ENCODE assay signal across 15 mouse cellular contexts in the genomic region with DNA sequence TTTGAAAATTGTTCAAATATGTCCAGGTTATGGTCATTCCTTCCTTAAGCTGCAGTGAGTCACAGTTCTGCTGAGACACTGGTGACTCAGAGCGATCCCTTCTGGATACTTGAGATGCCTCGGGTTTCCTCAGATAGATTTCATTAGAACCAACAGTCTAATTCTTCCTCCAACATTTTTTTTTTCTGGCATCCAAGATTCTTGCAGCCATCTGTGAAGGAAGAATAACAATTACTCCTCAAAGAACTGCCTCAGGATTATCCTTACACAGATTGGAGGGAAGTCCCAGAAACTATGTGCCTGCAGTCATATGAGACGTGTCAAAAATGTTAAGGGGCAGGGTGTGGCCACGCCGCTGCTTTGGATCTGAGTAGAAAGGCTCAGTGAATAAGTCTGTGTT.
DNase-seq lines count a peak whose midpoint lies in the region; ATAC-seq and TF ChIP-seq lines count a peak whose summit lies in the region.
"Had no signal": no experiment of that assay in that cellular context is flagged by ENCODE, and none has a peak within 500 bp of the region (broad histone marks: within the 10 kb centered on the region; RNA-seq: fewer than 3 reads in every experiment).

No protein-coding gene starts in this region.

- no peak overlapping the region for H3K9ac ChIP-seq in forebrain, embryonic 14.5 days (ENCODE audit: low read length)
- no peak overlapping the region for H3K9ac ChIP-seq in forebrain, embryonic 11.5 days (ENCODE audit: low read length)
- H3K9ac ChIP-seq: embryonic facial prominence, embryonic 12.5 days had no signal

- in situ Hi-C loops in Patski (cut with MboI; ENCODE audit: low pct_unique_long_range_greater_than_20kb), result no loop called here

- H3K4me1 ChIP-seq in forebrain, embryonic 14.5 days (ENCODE audit: control insufficient read depth, insufficient read depth, low read length), result no peaks in the 10 kb centered on the region
- H3K4me1 ChIP-seq in forebrain, embryonic 11.5 days (replicated peaks; ENCODE audit: control insufficient read depth, insufficient read depth, low read length), result no peaks in the 10 kb centered on the region
- H3K4me1 ChIP-seq: embryonic facial prominence, embryonic 12.5 days had no signal

- no peak overlapping the region for H3K27ac ChIP-seq in forebrain, embryonic 14.5 days (ENCODE audit: low read depth, low read length)
- no peak overlapping the region for H3K27ac ChIP-seq in forebrain, embryonic 11.5 days (ENCODE audit: low read depth, low read length)
- H3K27ac ChIP-seq: embryonic facial prominence, embryonic 12.5 days had no signal

- H3K4me3 ChIP-seq in forebrain, embryonic 14.5 days (ENCODE audit: low read depth, low read length), result no peak overlapping the region
- H3K4me3 ChIP-seq in forebrain, embryonic 11.5 days (ENCODE audit: low read depth, low read length), result no peak overlapping the region
- H3K4me3 ChIP-seq: embryonic facial prominence, embryonic 12.5 days had no signal

- 62% methylated on average over 5 of the region's 5 CpGs for WGBS in forebrain, embryonic 14.5 days
- WGBS in forebrain, embryonic 11.5 days, result 61% methylated on average over 5 of the region's 5 CpGs

- no peak for TF ChIP-seq CTCF in Patski (IDR thresholded peaks at IDR 0.05)

- H3K4me2 ChIP-seq in forebrain, embryonic 14.5 days (ENCODE audit: low read length), result no peak overlapping the region
- H3K4me2 ChIP-seq in forebrain, embryonic 11.5 days (ENCODE audit: low read depth, low read length, severe bottlenecking), result no peak overlapping the region
- H3K4me2 ChIP-seq: embryonic facial prominence, embryonic 12.5 days had no signal

- POLR2A ChIA-PET in Patski (lab: Charles Lee), result interaction anchor here (0.6 kb wide), 1 partner anchor 202 kb away, joined by 3 read pairs; no protein-coding TSS in a partner anchor

- peak; percentile 49 for DNase-seq in forebrain, embryonic 14.5 days (ENCODE audit: low spot score)
- no peak for DNase-seq in forebrain, embryonic 11.5 days (ENCODE audit: low spot score)
- peak; percentile 8 to 30 for DNase-seq in layer of hippocampus, adult 8-10 months (ENCODE audit: low spot score in 2 of 2)
- no peak for DNase-seq in layer of hippocampus, postnatal 36 days
- no peak for DNase-seq in Patski (ENCODE audit: low read depth, low spot score)
- DNase-seq in lung, postnatal 10 days, result peak; percentile 14
- DNase-seq in cerebellum, postnatal 14 days, result no peak
- no peak for DNase-seq in cerebellum, postnatal 25 days
- DNase-seq: adrenal gland, adult 8-10 months; cerebellum, adult 11-12 months; gastrocnemius, postnatal 36 days; heart, postnatal 14 days; liver had no signal

- no peaks in the 10 kb centered on the region for H3K27me3 ChIP-seq in forebrain, embryonic 14.5 days (replicated peaks; ENCODE audit: control insufficient read depth, insufficient read depth, low read length)
- H3K27me3 ChIP-seq in forebrain, embryonic 11.5 days (ENCODE audit: control insufficient read depth, insufficient read depth, low read length), result no peaks in the 10 kb centered on the region
- H3K27me3 ChIP-seq in Patski, result no peaks in the 10 kb centered on the region
- H3K27me3 ChIP-seq: embryonic facial prominence, embryonic 12.5 days had no signal

- no peaks in the 10 kb centered on the region for H3K36me3 ChIP-seq in forebrain, embryonic 14.5 days (ENCODE audit: control insufficient read depth, insufficient read depth, low read length)
- no peaks in the 10 kb centered on the region for H3K36me3 ChIP-seq in forebrain, embryonic 11.5 days (ENCODE audit: control insufficient read depth, insufficient read depth, low read length)
- H3K36me3 ChIP-seq: embryonic facial prominence, embryonic 12.5 days had no signal

- CTCF ChIA-PET in Patski (lab: Charles Lee), result no interaction called here

- H3K9me3 ChIP-seq in forebrain, embryonic 14.5 days (replicated peaks; ENCODE audit: control insufficient read depth, low read length), result no peaks in the 10 kb centered on the region
- no peaks in the 10 kb centered on the region for H3K9me3 ChIP-seq in forebrain, embryonic 11.5 days (ENCODE audit: control insufficient read depth, low read length)
- H3K9me3 ChIP-seq: embryonic facial prominence, embryonic 12.5 days had no signal

- no peak; the same call in 1 of the 2 replicates for ATAC-seq in forebrain, embryonic 14.5 days
- ATAC-seq in forebrain, embryonic 11.5 days (replicated peaks; ENCODE audit: low FRiP score), result no peak
- peak; percentile 79 for ATAC-seq in Patski
- ATAC-seq: inflammation-experienced regulatory T-cells, adult 6 months had no signal

Comparison
In these comparisons a context has a peak if more than half of its experiments do, and no peak if none do; other contexts are left out.
1. DNase-seq: peak in forebrain, embryonic 14.5 days (single experiment), layer of hippocampus, adult 8-10 months (2 of 2) and lung, postnatal 10 days (single experiment); none in forebrain, embryonic 11.5 days (single experiment), layer of hippocampus, postnatal 36 days (0 of 2), Patski (single experiment), cerebellum, postnatal 14 days (0 of 2) and cerebellum, postnatal 25 days (0 of 2).